Mouse (Mus musculus) E14TG2a.4 (cell line): Measurements from ENCODE around the gene Hsdl2.

Experiments used
- H3K27me3 ChIP-seq: 2 replicates; pipeline ENCODE4 v1.6.1; 2014; ENCODE audit warnings: low read length, control low read depth; ENCODE audit not compliant: insufficient read depth
- H3K36me3 ChIP-seq: 2 replicates; pipeline ENCODE4 v1.6.1; 2014; ENCODE audit warnings: low read length, control low read depth; ENCODE audit not compliant: insufficient read depth
- H3K4me1 ChIP-seq: replicated peaks from 2 replicates; pipeline ENCODE4 v1.6.1; 2014; ENCODE audit warnings: low read depth, low read length, control low read depth
- H3K4me3 ChIP-seq: replicated peaks from 2 replicates; pipeline ENCODE4 v1.5.1; 2014; ENCODE audit warnings: mild to moderate bottlenecking, low read length
- H3K9me3 ChIP-seq: 2 replicates; pipeline ENCODE4 v1.6.1; 2014; ENCODE audit warnings: low read length, control low read depth
- CTCF ChIP-seq: conservative IDR thresholded peaks from 2 replicates; pipeline ENCODE4 v1.5.1; 2014; ENCODE audit warnings: low read length
- NANOG ChIP-seq: IDR thresholded peaks from 2 replicates; pipeline ENCODE4 v1.6.1; 2014; ENCODE audit warnings: borderline replicate concordance, low read length, mixed read lengths
- POU5F1 ChIP-seq: IDR thresholded peaks from 2 replicates; pipeline ENCODE4 v1.6.1; 2014; ENCODE audit warnings: low read length, borderline replicate concordance

Hsdl2 gene

GRCm38 (mm10) chr4:59575184-59575958 is 6.0 kb upstream of the Hsdl2 start:
- H3K27me3 ChIP-seq = peaks cover 14% of the 10 kb centered on the region
- peaks cover 14% of the 10 kb centered on the region for H3K4me1 ChIP-seq
- H3K4me3 ChIP-seq = no peak overlapping the region
- H3K9me3 ChIP-seq = no peaks in the 10 kb centered on the region
- TF ChIP-seq CTCF = no peak
- TF ChIP-seq NANOG = no peak
- TF ChIP-seq POU5F1 = no peak
- no peaks in the 10 kb centered on the region for H3K36me3 ChIP-seq

GRCm38 (mm10) chr4:59580495-59581281 is 675 bp upstream of the Hsdl2 start:
- no peak for TF ChIP-seq POU5F1
- TF ChIP-seq NANOG = no peak
- no peak for TF ChIP-seq CTCF

GRCm38 (mm10) chr4:59582186-59582585 is 823 bp downstream of the Hsdl2 start:
- no peaks in the 10 kb centered on the region for H3K36me3 ChIP-seq
- peaks cover 18% of the 10 kb centered on the region for H3K27me3 ChIP-seq
- no peaks in the 10 kb centered on the region for H3K9me3 ChIP-seq
- no peak for TF ChIP-seq NANOG
- no peak for TF ChIP-seq CTCF
- no peak for TF ChIP-seq POU5F1
- H3K4me3 ChIP-seq = peak overlapping the region; percentile 87
- peaks cover 30% of the 10 kb centered on the region for H3K4me1 ChIP-seq

More at GRCm38 (mm10) chr4:59580495-59581281, 675 bp upstream of the Hsdl2 start:
- Histone ChIP-seq H3K27me3 (peaks cover 18% of the 10 kb centered on the region), H3K36me3 (no peaks in the 10 kb centered on the region), H3K9me3 (no peaks in the 10 kb centered on the region), H3K4me1 (peaks cover 30% of the 10 kb centered on the region), H3K4me3 (peak overlapping the region; percentile 87)

GRCm38 (mm10) chr4:59585097-59585496 is 3.7 kb downstream of the Hsdl2 start:
- no peaks in the 10 kb centered on the region for H3K9me3 ChIP-seq
- H3K27me3 ChIP-seq = peaks cover 9% of the 10 kb centered on the region
- TF ChIP-seq NANOG (no peak), POU5F1 (no peak)
- H3K36me3 ChIP-seq = no peaks in the 10 kb centered on the region
- no peak overlapping the region for H3K4me3 ChIP-seq
- peaks cover 19% of the 10 kb centered on the region for H3K4me1 ChIP-seq

GRCm38 (mm10) chr4:59587215-59587871 is 6.0 kb downstream of the Hsdl2 start:
- no peaks in the 10 kb centered on the region for H3K9me3 ChIP-seq
- TF ChIP-seq POU5F1 = no peak
- H3K27me3 ChIP-seq = peaks cover 4% of the 10 kb centered on the region
- H3K4me1 ChIP-seq = 0 out of 2 replicates have a peak, but pooled peaks cover 1% of the 10 kb centered on the region
- no peaks in the 10 kb centered on the region for H3K36me3 ChIP-seq
- no peak overlapping the region for H3K4me3 ChIP-seq

DNA sequence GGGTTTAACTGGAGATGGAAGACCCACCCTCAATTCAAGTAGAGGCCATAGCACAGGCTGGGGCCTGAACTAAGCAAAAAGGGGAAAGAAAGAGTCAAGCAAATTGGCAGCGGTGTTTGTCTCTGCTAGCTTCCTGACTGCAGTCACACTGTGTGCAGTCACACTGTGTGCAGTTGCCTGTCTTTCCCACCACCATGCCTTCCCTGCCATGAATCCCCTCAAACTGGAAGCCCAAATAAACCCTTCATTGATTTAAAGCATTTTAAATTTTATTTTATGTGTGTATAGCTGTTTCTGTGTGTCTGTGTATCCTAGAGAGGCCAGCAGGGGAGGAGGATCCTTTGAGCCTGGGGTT is 6.5 kb downstream of the Hsdl2 start:
- no peak for TF ChIP-seq NANOG
- no peak for TF ChIP-seq POU5F1
- TF ChIP-seq CTCF = no peak
- H3K27me3 ChIP-seq = 0 out of 2 replicates have a peak, but pooled peaks cover 2% of the 10 kb centered on the region
- no peak overlapping the region for H3K4me3 ChIP-seq
- no peaks in the 10 kb centered on the region for H3K4me1 ChIP-seq
- H3K36me3 ChIP-seq = no peaks in the 10 kb centered on the region
- no peaks in the 10 kb centered on the region for H3K9me3 ChIP-seq

DNA sequence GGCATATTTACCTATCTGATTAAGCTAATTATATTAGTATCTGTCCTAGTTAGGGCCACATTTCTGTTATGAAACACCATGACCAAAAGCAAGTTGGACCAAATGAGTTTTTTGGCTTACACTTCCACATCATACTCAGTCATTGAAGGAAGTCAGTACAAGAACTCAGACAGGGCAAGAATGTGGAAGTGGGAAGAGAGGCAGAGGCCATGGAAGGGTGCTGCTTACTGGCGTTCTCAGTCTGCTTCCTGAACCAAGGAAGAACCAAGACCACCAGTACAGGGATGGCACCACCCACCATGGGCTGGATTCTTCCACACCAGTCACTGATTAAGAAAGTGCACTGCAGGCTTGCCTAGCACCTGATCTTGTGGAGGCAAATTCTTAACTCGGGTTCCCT is 13.3 kb downstream of the Hsdl2 start:
- Histone ChIP-seq H3K36me3 (no peaks in the 10 kb centered on the region), H3K9me3 (no peaks in the 10 kb centered on the region), H3K4me3 (no peak overlapping the region), H3K4me1 (no peaks in the 10 kb centered on the region), H3K27me3 (no peaks in the 10 kb centered on the region)
- no peak for TF ChIP-seq POU5F1
- TF ChIP-seq CTCF = no peak
- no peak for TF ChIP-seq NANOG

DNA sequence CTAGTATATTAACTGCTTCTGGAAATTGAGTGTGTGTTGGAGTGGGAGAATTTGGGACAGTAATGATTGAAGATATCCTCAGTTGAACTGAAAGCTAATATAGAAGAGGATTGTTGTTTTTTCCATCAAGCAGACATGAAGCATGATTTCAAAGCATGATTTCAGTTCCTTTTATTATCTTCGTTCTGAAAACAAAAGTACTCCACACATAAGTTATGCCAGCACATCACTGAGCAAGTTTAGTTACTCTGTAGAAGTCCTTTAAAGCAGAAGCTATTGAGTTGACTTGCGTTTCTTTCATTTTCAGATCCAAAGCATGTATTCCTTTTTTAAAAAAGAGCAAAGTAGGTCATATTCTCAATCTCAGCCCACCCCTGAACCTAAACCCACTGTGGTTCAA is 15.2 kb downstream of the Hsdl2 start:
- Histone ChIP-seq H3K4me3 (no peak overlapping the region), H3K27me3 (no peaks in the 10 kb centered on the region), H3K4me1 (no peaks in the 10 kb centered on the region), H3K9me3 (no peaks in the 10 kb centered on the region), H3K36me3 (no peaks in the 10 kb centered on the region)
- no peak for TF ChIP-seq POU5F1
- no peak for TF ChIP-seq CTCF
- TF ChIP-seq NANOG = no peak
